Mouse (Mus musculus): ENCODE results near the gene Mdga1. TPM values are rescaled to one million over a fixed set of nuclear protein-coding genes. Genes with fewer than 3 reads are reported as not detected.

Gene Mdga1
- total RNA-seq, 1 experiment from 2014 or later, result 1.8 TPM

GRCm38 (mm10) chr17:29886655-29887251 lies 83.1 kb downstream of the Mdga1 start:
- DNase-seq, result peak; percentile 45

- DNase-seq, result peak; percentile 41
Measured at GRCm38 (mm10) chr17:29886061-29886460, 83.8 kb downstream of the Mdga1 start.

- DNase-seq, result no peak
Measured at GRCm38 (mm10) chr17:29884596-29884995, 85.3 kb downstream of the Mdga1 start.

- no peak for DNase-seq
Measured at GRCm38 (mm10) chr17:29883351-29883750, 86.5 kb downstream of the Mdga1 start.

GRCm38 (mm10) chr17:29882885-29883284 lies 87.0 kb downstream of the Mdga1 start:
- peak; percentile 78 for DNase-seq

GRCm38 (mm10) chr17:29880251-29880650 lies 89.6 kb downstream of the Mdga1 start:
- DNase-seq, result no peak

- DNase-seq, result no peak
Measured at GRCm38 (mm10) chr17:29878990-29879389, 90.9 kb downstream of the Mdga1 start.

- DNase-seq, result no peak
Measured at GRCm38 (mm10) chr17:29874082-29874679, 95.7 kb downstream of the Mdga1 start.

- DNase-seq, result peak; percentile 40
Measured at GRCm38 (mm10) chr17:29873580-29874015, 96.3 kb downstream of the Mdga1 start.

- DNase-seq, result no peak
Measured at GRCm38 (mm10) chr17:29870316-29870715, 99.6 kb downstream of the Mdga1 start.

- DNase-seq, result no peak
Measured at GRCm38 (mm10) chr17:29865914-29866313, 104.0 kb downstream of the Mdga1 start.

- no peak for DNase-seq
Measured at GRCm38 (mm10) chr17:29864440-29864839, 105.4 kb downstream of the Mdga1 start.

GRCm38 (mm10) chr17:29859788-29860283 lies 110.1 kb downstream of the Mdga1 start:
- DNase-seq, result no peak

- DNase-seq, result peak; percentile 78
Measured at GRCm38 (mm10) chr17:29858764-29859163, 111.1 kb downstream of the Mdga1 start.

- no peak for DNase-seq
Measured at GRCm38 (mm10) chr17:29855702-29856580, 113.9 kb downstream of the Mdga1 start.

- no peak for DNase-seq
Measured at GRCm38 (mm10) chr17:29854835-29855234, 115.1 kb downstream of the Mdga1 start.

GRCm38 (mm10) chr17:29854388-29854787 lies 115.5 kb downstream of the Mdga1 start:
- no peak for DNase-seq

GRCm38 (mm10) chr17:29852846-29853486 lies 116.9 kb downstream of the Mdga1 start:
- DNase-seq, result no peak

- no peak for DNase-seq
Measured at GRCm38 (mm10) chr17:29849436-29849797, 120.5 kb downstream of the Mdga1 start.

- DNase-seq, result peak; percentile 74
Measured at GRCm38 (mm10) chr17:29848793-29849435, 121.0 kb downstream of the Mdga1 start.

- no peak for DNase-seq
Measured at GRCm38 (mm10) chr17:29847291-29847690, 122.6 kb downstream of the Mdga1 start.

GRCm38 (mm10) chr17:29846284-29846683 lies 123.6 kb downstream of the Mdga1 start:
- DNase-seq, result no peak

Measured in adrenal gland, postnatal 14 days (tissue).